Mouse (Mus musculus) embryonic facial prominence, embryonic 11.5 days (tissue): ENCODE results near the gene Rgs3. TPM values are rescaled to one million over a fixed set of nuclear protein-coding genes. Genes with fewer than 3 reads are reported as not detected.

ENCODE experiments used
- ATAC-seq: fragments of 200-750 bp; cut with Nextera tagmentation; replicated peaks from 2 replicates; pipeline ENCODE4 v1.8.0; 2017; ENCODE audit warnings: low read depth; ENCODE audit not compliant: insufficient number of reproducible peaks, low FRiP score, low TSS enrichment
- DNase-seq: peaks from one replicate; pipeline ENCODE4 v3.0.0-alpha.2; 2015; ENCODE audit warnings: low spot score
- H3K27ac ChIP-seq: fragments of 300-500 bp; sonication (generic); replicated peaks from 2 replicates; pipeline ENCODE4 v1.5.1; 2014; ENCODE audit warnings: mild to moderate bottlenecking, low read depth, low read length, control low read depth
- H3K27me3 ChIP-seq: fragments of 300-500 bp; sonication (generic); 2 replicates; pipeline ENCODE4 v1.6.1; 2014; ENCODE audit warnings: mild to moderate bottlenecking, low read length, moderate library complexity, mixed read lengths; ENCODE audit not compliant: control insufficient read depth, insufficient read depth
- H3K36me3 ChIP-seq: fragments of 300-500 bp; sonication (generic); replicated peaks from 2 replicates; pipeline ENCODE4 v1.6.1; 2014; ENCODE audit warnings: low read depth, mild to moderate bottlenecking, low read length, moderate library complexity, mixed read lengths; ENCODE audit not compliant: control insufficient read depth, insufficient read depth
- H3K4me1 ChIP-seq: fragments of 300-500 bp; sonication (generic); 2 replicates; pipeline ENCODE4 v1.6.1; 2014; ENCODE audit warnings: low read length, mixed read lengths; ENCODE audit not compliant: control insufficient read depth, insufficient read depth
- H3K4me2 ChIP-seq: fragments of 300-500 bp; sonication (generic); 2 replicates; pipeline ENCODE4 v1.6.1; 2014; ENCODE audit warnings: low read depth, mild to moderate bottlenecking, control low read depth, low read length, moderate library complexity
- H3K4me3 ChIP-seq: fragments of 300-500 bp; sonication (generic); 2 replicates; pipeline ENCODE4 v1.5.1; 2014; ENCODE audit warnings: low read depth, low read length, control low read depth
- H3K9ac ChIP-seq: fragments of 300-500 bp; sonication (generic); replicated peaks from 2 replicates; pipeline ENCODE4 v1.6.1; 2014; ENCODE audit warnings: mild to moderate bottlenecking, control low read depth, low read length
- H3K9me3 ChIP-seq: fragments of 300-500 bp; sonication (generic); replicated peaks from 2 replicates; pipeline ENCODE4 v1.6.1; 2016; ENCODE audit warnings: mild to moderate bottlenecking, low read length, inconsistent platforms, mixed read lengths; ENCODE audit not compliant: control insufficient read depth
- WGBS: fragments of 180-500 bp; shearing (Covaris S2); extraction: QIAGEN DNeasy Blood & Tissue Kit; methylation state at CpG from one replicate; pipeline ENCODE4 v1.1.7; 2014; 5-methylcytosine and 5-hydroxymethylcytosine counted together
- polyA plus RNA-seq: library from polyadenylated mRNA; unstranded; fragments of >200 nt; fragmentation: Nextera tagmentation; extraction: Ambion mirVana; gene quantifications from 2 replicates; pipeline ENCODE4 v1.2.1, GENCODE M21; 2014

Gene Rgs3
- polyA plus RNA-seq, 1 experiment from 2014 or later, result 24.8 TPM

DNA sequence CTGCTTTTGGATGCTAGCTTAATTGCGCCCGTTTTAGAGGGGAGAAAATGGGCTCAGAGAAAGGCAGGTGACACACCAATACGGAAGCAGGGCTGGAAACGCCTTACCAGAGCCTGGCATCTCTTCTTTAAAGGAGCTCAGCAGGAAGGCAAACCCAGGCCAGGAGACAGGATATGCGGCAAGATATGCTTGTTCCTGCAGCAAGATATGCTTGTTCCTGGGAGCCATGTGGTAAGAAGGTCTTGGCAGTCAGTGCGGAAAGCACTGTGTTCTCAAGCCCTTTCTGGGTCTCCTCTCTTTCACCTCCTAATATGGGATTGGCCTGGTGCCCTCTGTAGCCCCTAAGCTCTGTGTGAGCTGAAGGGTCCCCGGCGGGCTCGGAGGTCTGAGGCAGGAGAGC, 176.2 kb downstream of the Rgs3 start:
- Histone ChIP-seq H3K36me3 (no peaks in the 10 kb centered on the region), H3K4me1 (0 out of 2 replicates have a peak, but pooled peaks cover 2% of the 10 kb centered on the region), H3K27me3 (no peaks in the 10 kb centered on the region), H3K4me3 (no peak overlapping the region), H3K27ac (no peak overlapping the region), H3K4me2 (no peak overlapping the region), H3K9me3 (no peaks in the 10 kb centered on the region), H3K9ac (no peak overlapping the region)
- no peak for DNase-seq
- WGBS, result 72% methylated on average over 9 of the region's 9 CpGs
- ATAC-seq, result no peak

DNA sequence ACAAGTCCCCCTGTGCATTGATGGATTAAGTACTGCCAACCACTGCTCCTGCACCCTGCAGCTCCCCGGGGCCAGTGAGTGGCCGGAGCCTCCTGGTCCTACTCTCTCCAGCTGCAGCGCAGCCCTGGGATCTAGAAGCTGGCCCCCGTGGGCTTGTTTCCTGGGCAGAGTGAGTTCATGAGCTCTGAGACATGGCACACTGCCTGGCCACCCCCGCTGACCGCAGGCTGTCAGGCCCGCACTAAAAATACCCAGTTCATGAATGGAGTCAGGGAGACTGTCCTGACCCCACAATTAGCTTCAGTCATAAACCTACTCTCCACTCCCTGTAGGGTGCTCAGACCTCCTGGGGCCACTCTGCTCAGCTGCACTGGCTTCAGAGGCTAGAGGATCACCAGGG, 176.8 kb downstream of the Rgs3 start:
- 61% methylated on average over 7 of the region's 7 CpGs for WGBS
- no peak overlapping the region for H3K9ac ChIP-seq

DNA sequence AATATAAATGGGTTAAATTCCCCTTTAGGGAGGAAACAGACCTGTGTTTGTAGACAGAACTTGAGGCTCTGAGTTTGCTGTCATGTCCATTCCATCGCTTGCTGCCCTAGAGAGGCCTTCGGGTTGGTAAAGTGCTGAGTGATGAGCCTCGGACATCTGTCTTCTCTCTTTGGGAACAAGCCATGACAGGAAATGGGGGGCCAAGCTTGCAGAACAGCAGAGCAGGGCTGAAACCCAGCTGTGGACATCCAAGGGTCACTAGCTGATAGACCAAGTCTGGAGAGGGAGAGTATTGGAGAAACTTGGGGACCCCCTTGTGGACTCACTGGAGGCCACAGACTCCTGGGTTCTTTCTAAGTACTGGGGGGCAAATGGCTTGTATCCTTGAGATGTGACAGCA, 177.3 kb downstream of the Rgs3 start:
- ATAC-seq, result no peak
- Histone ChIP-seq H3K4me2 (no peak overlapping the region), H3K36me3 (no peaks in the 10 kb centered on the region), H3K4me3 (no peak overlapping the region), H3K27ac (no peak overlapping the region), H3K9ac (no peak overlapping the region), H3K9me3 (no peaks in the 10 kb centered on the region), H3K27me3 (no peaks in the 10 kb centered on the region), H3K4me1 (peaks cover 6% of the 10 kb centered on the region)
- WGBS, result 84% methylated on average over 3 of the region's 3 CpGs
- DNase-seq, result no peak

More for the DNA sequence above, 176.8 kb downstream of the Rgs3 start:
- Histone ChIP-seq H3K27me3 (no peaks in the 10 kb centered on the region), H3K27ac (no peak overlapping the region), H3K9me3 (no peaks in the 10 kb centered on the region), H3K36me3 (no peaks in the 10 kb centered on the region), H3K4me1 (0 out of 2 replicates have a peak, but pooled peaks cover 2% of the 10 kb centered on the region), H3K4me3 (no peak overlapping the region), H3K4me2 (no peak overlapping the region)
- ATAC-seq (no peak), DNase-seq (no peak)

DNA sequence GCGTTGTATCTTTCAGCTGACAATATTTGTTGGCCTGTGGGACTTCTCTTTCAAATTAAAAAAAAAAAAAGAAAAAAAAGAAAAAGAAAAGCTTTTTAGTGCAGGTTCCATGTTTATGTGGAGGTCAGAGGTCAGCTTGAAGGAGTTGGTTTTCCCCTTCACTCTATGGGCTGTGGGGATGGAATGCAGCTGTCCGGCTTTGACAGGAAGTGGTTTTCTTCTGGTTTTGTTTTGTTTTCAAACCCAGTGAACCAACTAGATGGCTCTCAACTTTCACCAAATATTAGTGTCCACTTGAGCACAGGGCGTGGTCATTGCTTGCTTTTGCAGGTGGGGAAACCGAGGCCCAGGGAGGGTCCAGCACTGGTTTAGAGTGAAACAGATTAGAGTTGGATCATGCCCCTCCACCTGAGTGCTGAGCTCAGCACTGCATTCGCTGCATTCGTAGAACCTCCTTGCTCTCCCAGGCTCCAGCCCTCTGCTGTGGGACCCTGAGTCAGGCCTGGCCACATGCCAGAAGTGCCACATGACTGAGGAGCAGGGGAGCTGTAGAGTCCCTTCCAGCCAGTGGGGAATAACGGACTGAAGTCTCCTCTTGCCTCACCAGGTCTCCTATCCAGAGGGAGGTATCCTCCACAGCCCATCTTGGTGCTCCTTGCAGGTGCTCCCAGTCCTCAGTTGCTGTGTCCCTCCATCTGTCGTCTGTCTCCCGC, 178.5 kb downstream of the Rgs3 start:
- H3K4me1 ChIP-seq, result peaks cover 6% of the 10 kb centered on the region
- DNase-seq, result no peak
- H3K4me3 ChIP-seq, result no peak overlapping the region
- H3K36me3 ChIP-seq, result no peaks in the 10 kb centered on the region
- ATAC-seq, result no peak
- H3K4me2 ChIP-seq, result no peak overlapping the region
- H3K9ac ChIP-seq, result no peak overlapping the region
- H3K9me3 ChIP-seq, result no peaks in the 10 kb centered on the region
- no peaks in the 10 kb centered on the region for H3K27me3 ChIP-seq
- H3K27ac ChIP-seq, result no peak overlapping the region
- 62% methylated on average over 9 of the region's 9 CpGs for WGBS

DNA sequence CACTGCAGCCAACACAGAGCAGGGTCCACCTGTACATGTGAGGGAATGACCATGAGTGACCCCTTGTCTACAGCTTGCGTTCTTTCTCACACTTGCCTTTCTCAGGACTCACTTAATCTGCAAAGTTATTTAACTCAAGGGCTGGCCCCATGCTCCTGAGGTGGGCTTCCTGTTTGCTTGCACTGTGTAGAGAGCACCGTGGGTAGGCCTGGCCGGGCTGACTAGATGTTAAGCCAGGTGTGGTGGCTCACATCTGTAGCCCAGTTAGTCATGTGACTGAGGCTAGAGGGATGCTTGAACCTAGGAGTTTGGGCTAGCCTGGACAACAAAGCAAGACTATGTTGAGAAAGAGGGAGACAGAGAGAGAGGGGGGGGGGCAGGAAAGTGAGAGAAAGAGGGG, 179.3 kb downstream of the Rgs3 start:
- no peak overlapping the region for H3K9ac ChIP-seq
- H3K36me3 ChIP-seq, result no peaks in the 10 kb centered on the region
- peaks cover 7% of the 10 kb centered on the region for H3K4me1 ChIP-seq
- WGBS, result 78% methylated on average over 3 of the region's 3 CpGs
- H3K27me3 ChIP-seq, result no peaks in the 10 kb centered on the region
- DNase-seq, result no peak
- H3K4me3 ChIP-seq, result no peak overlapping the region
- no peak overlapping the region for H3K4me2 ChIP-seq
- no peak for ATAC-seq
- no peak overlapping the region for H3K27ac ChIP-seq
- no peaks in the 10 kb centered on the region for H3K9me3 ChIP-seq

DNA sequence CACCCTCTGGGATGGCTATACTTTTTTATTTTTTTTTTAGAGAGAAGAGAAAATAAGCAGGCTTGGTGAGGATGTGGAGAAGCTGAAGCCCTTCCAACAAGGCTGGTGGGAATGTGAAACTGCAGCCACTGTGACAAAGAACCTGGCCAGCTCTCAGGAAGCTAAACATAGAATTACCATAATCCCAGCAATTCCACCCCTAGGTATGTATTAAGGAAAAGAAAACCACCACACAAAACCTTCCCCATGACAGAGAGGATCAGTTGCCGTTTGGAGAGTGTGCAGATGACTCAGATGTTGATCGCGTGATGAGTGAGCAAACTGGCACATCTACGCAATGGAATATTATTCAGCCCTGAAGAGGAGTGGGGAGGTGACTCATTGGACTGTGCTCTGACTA, 179.9 kb downstream of the Rgs3 start:
- H3K4me1 ChIP-seq, result peaks cover 12% of the 10 kb centered on the region
- DNase-seq (no peak), ATAC-seq (no peak)
- no peak overlapping the region for H3K9ac ChIP-seq
- no peak overlapping the region for H3K4me3 ChIP-seq
- H3K27ac ChIP-seq, result no peak overlapping the region
- 95% methylated on average over 4 of the region's 4 CpGs for WGBS
- no peaks in the 10 kb centered on the region for H3K27me3 ChIP-seq
- no peaks in the 10 kb centered on the region for H3K36me3 ChIP-seq
- no peaks in the 10 kb centered on the region for H3K9me3 ChIP-seq
- no peak overlapping the region for H3K4me2 ChIP-seq

DNA sequence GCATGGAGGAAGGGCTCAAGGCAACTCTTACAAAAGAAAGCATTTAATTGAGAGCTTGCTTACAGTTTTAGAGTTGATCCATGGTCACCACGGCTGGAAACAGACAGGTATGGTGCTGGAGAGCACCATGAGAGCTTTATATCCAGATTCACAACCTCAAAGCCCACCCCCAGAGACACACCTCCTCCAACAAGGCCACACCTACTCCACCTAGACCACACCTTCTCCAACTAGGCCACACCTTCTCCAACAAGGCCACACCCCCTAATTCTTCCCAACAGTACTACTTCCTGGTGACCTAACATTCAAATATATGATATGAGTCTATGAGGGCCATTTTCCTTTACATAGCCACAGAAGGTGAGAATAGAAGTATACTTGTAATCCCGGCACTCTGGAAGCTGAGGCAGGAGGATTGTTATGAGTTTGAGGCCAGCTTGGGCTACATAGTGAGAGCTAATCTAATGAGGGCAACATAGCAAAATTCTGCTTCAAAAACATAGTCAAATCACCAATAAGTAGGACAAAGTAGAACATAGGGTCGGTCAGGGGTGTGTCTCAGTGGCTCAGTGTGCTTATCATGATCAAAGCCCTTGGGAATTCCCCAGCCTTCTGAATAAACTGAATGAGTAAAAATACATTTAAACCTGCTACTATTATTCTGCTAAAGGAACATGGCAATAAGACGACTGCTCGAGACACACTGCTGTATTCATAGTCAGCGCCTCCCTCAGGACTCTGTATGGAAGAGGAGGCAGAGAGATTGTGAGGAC, 180.8 kb downstream of the Rgs3 start:
- Histone ChIP-seq H3K4me1 (peaks cover 15% of the 10 kb centered on the region), H3K27me3 (no peaks in the 10 kb centered on the region), H3K27ac (no peak overlapping the region), H3K9ac (no peak overlapping the region), H3K4me3 (no peak overlapping the region), H3K4me2 (no peak overlapping the region), H3K36me3 (no peaks in the 10 kb centered on the region), H3K9me3 (no peaks in the 10 kb centered on the region)
- DNase-seq (no peak), ATAC-seq (no peak)
- 90% methylated on average over 6 of the region's 6 CpGs for WGBS

DNA sequence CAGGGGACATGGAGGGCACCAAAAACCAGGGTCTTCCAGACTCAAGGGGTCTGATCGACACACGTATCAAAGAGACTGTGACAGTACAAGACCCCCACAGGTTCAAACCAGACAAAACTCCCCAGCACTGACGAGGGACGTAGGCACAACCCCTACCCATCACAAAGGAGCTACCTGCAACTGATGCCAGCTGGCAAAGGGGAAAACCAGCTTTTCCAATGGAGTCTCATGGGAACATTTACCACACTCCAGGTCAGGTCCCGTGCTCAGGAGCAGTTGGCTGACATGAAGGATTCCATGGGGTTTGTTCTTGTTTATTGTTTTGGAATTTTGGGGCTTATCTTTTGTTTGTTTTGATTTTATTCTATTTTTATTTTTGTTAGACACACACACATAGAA, 181.4 kb downstream of the Rgs3 start:
- WGBS, result 78% methylated on average over 5 of the region's 5 CpGs
- no peak for DNase-seq
- no peak overlapping the region for H3K9ac ChIP-seq
- H3K9me3 ChIP-seq, result no peaks in the 10 kb centered on the region
- H3K36me3 ChIP-seq, result no peaks in the 10 kb centered on the region
- H3K4me2 ChIP-seq, result no peak overlapping the region
- H3K4me1 ChIP-seq, result peaks cover 15% of the 10 kb centered on the region
- ATAC-seq, result no peak
- no peaks in the 10 kb centered on the region for H3K27me3 ChIP-seq
- H3K27ac ChIP-seq, result no peak overlapping the region; the same call in 1 of the 2 replicates
- no peak overlapping the region for H3K4me3 ChIP-seq
